Comparison of ENCODE assay signal across 10 mouse cellular contexts in genomic region chr1:73153438-73154097, GRCm38 (mm10).
A peak's percentile ranks its signal among the peaks of the same experiment; 100 is the strongest.
DNase-seq lines count a peak whose midpoint lies in the region; ATAC-seq and TF ChIP-seq lines count a peak whose summit lies in the region.
"Had no signal": no experiment of that assay in that cellular context is flagged by ENCODE, and none has a peak within 500 bp of the region (broad histone marks: within the 10 kb centered on the region; RNA-seq: fewer than 3 reads in every experiment).

No protein-coding gene starts in this region.

- peak; percentile 88 for DNase-seq in Muller cell, postnatal 12 days (ENCODE audit: inconsistent ontology term)
- DNase-seq in Patski (ENCODE audit: low read depth, low spot score), result peak; percentile 9
- peak; percentile 55 for DNase-seq in kidney, adult 2 months
- DNase-seq in lung, adult 2 months, result peak; percentile 10
- no peak for DNase-seq in adrenal gland, adult 8-10 months
- no peak for DNase-seq in c-Kit-positive CD71-positive TER-119-positive erythroid progenitor cells, embryonic 14.5 days (ENCODE audit: low spot score)
- DNase-seq in ovary, postnatal 14 days (ENCODE audit: low spot score), result no peak
- DNase-seq: adrenal gland, postnatal 36 days had no signal

- in situ Hi-C loops in Patski (cut with MboI; ENCODE audit: low pct_unique_long_range_greater_than_20kb), result no loop called here

- H3K36me3 ChIP-seq in kidney, adult 2 months (ENCODE audit: control insufficient read depth, insufficient read depth, low read length), result no peaks in the 10 kb centered on the region
- H3K36me3 ChIP-seq: forebrain, embryonic 15.5 days had no signal

- H3K4me1 ChIP-seq in kidney, adult 2 months (ENCODE audit: control insufficient read depth, insufficient read depth, low read length), result no peaks in the 10 kb centered on the region
- no peaks in the 10 kb centered on the region for H3K4me1 ChIP-seq in lung, adult 2 months (ENCODE audit: control insufficient read depth, insufficient read depth, low read length)
- H3K4me1 ChIP-seq: forebrain, embryonic 15.5 days; megakaryocyte, embryonic 14.5 days had no signal

- no peak overlapping the region; the same call in 1 of the 2 replicates for H3K27ac ChIP-seq in kidney, adult 2 months (ENCODE audit: insufficient read depth, low read depth, low read length)
- H3K27ac ChIP-seq: forebrain, embryonic 15.5 days had no signal

- H3K27me3 ChIP-seq in Patski, result no peaks in the 10 kb centered on the region
- no peaks in the 10 kb centered on the region for H3K27me3 ChIP-seq in kidney, adult 2 months (replicated peaks; ENCODE audit: control insufficient read depth, insufficient read depth, low read length)
- H3K27me3 ChIP-seq: forebrain, embryonic 15.5 days; megakaryocyte, embryonic 14.5 days had no signal

- peak; percentile 26 for ATAC-seq in Patski
- ATAC-seq: forebrain, embryonic 15.5 days had no signal

- no peak for TF ChIP-seq POLR2A in kidney, adult 2 months (IDR thresholded peaks at IDR 0.05; ENCODE audit: low read depth, low read length)
- TF ChIP-seq POLR2A in lung, adult 2 months (IDR thresholded peaks at IDR 0.05; ENCODE audit: borderline replicate concordance, extremely low read depth, low read depth, low read length), result no peak

- POLR2A ChIA-PET in Patski (lab: Charles Lee), result no interaction called here

- no peak for TF ChIP-seq CTCF in Patski (IDR thresholded peaks at IDR 0.05)
- TF ChIP-seq CTCF in kidney, adult 2 months (conservative IDR thresholded peaks at IDR 0.05; ENCODE audit: insufficient read depth, insufficient read length, low read depth, low read length), result no peak
- no peak for TF ChIP-seq CTCF in lung, adult 2 months (IDR thresholded peaks at IDR 0.05; ENCODE audit: insufficient read depth, low read length)

- 46% methylated on average over 9 of the region's 9 CpGs for WGBS in kidney, adult 2 months
- 42% methylated on average over 9 of the region's 9 CpGs for WGBS in lung, adult 2 months

- no peak overlapping the region for H3K4me3 ChIP-seq in kidney, adult 2 months (ENCODE audit: insufficient read depth, low read depth, low read length)
- H3K4me3 ChIP-seq in lung, adult 2 months (replicated peaks; ENCODE audit: extremely low read depth, low read depth, low read length), result no peak overlapping the region
- H3K4me3 ChIP-seq: forebrain, embryonic 15.5 days; megakaryocyte, embryonic 14.5 days had no signal

- CTCF ChIA-PET in Patski (lab: Charles Lee), result interaction anchor here (0.9 kb wide), 1 partner anchor 11 kb away, joined by 3 read pairs; no protein-coding TSS in a partner anchor

Comparison
In these comparisons a context has a peak if more than half of its experiments do, and no peak if none do; other contexts are left out.
1. DNase-seq: peak in Muller cell, postnatal 12 days (single experiment), Patski (single experiment), kidney, adult 2 months (single experiment) and lung, adult 2 months (single experiment); none in adrenal gland, adult 8-10 months (single experiment), c-Kit-positive CD71-positive TER-119-positive erythroid progenitor cells, embryonic 14.5 days (single experiment) and ovary, postnatal 14 days (single experiment).